Mouse (Mus musculus) mesoderm, embryonic 11.5 days (tissue): ENCODE measurements around the gene Tm9sf4.

Experiments used
- DNase-seq: peaks from one replicate; pipeline ENCODE4 v3.0.0-alpha.2; 2012; ENCODE audit warnings: low read depth, low spot score

The Tm9sf4 gene

GRCm38 (mm10) chr2:153214771-153215259 is 53.7 kb downstream of the Tm9sf4 start:
- DNase-seq = no peak

- DNase-seq = no peak
Observed at GRCm38 (mm10) chr2:153215421-153215820, 54.3 kb downstream of the Tm9sf4 start.

GRCm38 (mm10) chr2:153217826-153218340 is 56.8 kb downstream of the Tm9sf4 start:
- no peak for DNase-seq

- DNase-seq = no peak
Observed at GRCm38 (mm10) chr2:153218516-153218915, 57.4 kb downstream of the Tm9sf4 start.

GRCm38 (mm10) chr2:153221620-153222019 is 60.5 kb downstream of the Tm9sf4 start:
- DNase-seq = no peak

GRCm38 (mm10) chr2:153222130-153222529 is 61.0 kb downstream of the Tm9sf4 start:
- DNase-seq = no peak

GRCm38 (mm10) chr2:153222566-153222965 is 61.5 kb downstream of the Tm9sf4 start:
- DNase-seq = no peak

GRCm38 (mm10) chr2:153224946-153225594 is 64.0 kb downstream of the Tm9sf4 start, which contains the start of gene Tspyl3:
Gene Tspyl3, minus strand, starts transcription at chr2:153225441.
- peak; percentile 55 for DNase-seq

- no peak for DNase-seq
Observed at GRCm38 (mm10) chr2:153225595-153225953, 64.5 kb downstream of the Tm9sf4 start.

GRCm38 (mm10) chr2:153227959-153228358 is 66.9 kb downstream of the Tm9sf4 start:
- DNase-seq = no peak

- no peak for DNase-seq
Observed at GRCm38 (mm10) chr2:153228523-153228922, 67.4 kb downstream of the Tm9sf4 start.

GRCm38 (mm10) chr2:153237193-153237592 is 76.1 kb downstream of the Tm9sf4 start:
- DNase-seq = no peak

GRCm38 (mm10) chr2:153237891-153238290 is 76.8 kb downstream of the Tm9sf4 start:
- no peak for DNase-seq

- no peak for DNase-seq
Observed at GRCm38 (mm10) chr2:153238406-153238805, 77.3 kb downstream of the Tm9sf4 start.

GRCm38 (mm10) chr2:153239021-153239859 is 78.1 kb downstream of the Tm9sf4 start:
- no peak for DNase-seq

GRCm38 (mm10) chr2:153239860-153240480 is 78.9 kb downstream of the Tm9sf4 start:
- peak; percentile 12 for DNase-seq

- DNase-seq = peak; percentile 13
Observed at GRCm38 (mm10) chr2:153240701-153241235, 79.7 kb downstream of the Tm9sf4 start.

- DNase-seq = peak; percentile 90
Observed at GRCm38 (mm10) chr2:153241250-153242014, 80.3 kb downstream of the Tm9sf4 start, which contains the start of the genes Plagl2 and Pofut1. Gene Plagl2, minus strand, starts transcription at chr2:153241426. Gene Pofut1, plus strand, starts transcription at chr2:153241533.

GRCm38 (mm10) chr2:153242156-153242555 is 81.1 kb downstream of the Tm9sf4 start:
- no peak for DNase-seq

GRCm38 (mm10) chr2:153249751-153250150 is 88.6 kb downstream of the Tm9sf4 start:
- DNase-seq = no peak

GRCm38 (mm10) chr2:153256604-153257003 is 95.5 kb downstream of the Tm9sf4 start:
- DNase-seq = no peak
